Mouse (Mus musculus) thymus, adult 2 months (tissue): Measurements from ENCODE around the gene Ebf1.

Experiments
- CTCF ChIP-seq: fragments of 200-500 bp; IDR thresholded peaks from 2 replicates; pipeline ENCODE4 v1.5.1; 2012; ENCODE audit warnings: mild to moderate bottlenecking, control low read depth, low read length, moderate library complexity, borderline replicate concordance; ENCODE audit not compliant: control insufficient read depth, poor library complexity, insufficient read depth; ENCODE audit errors: extremely low read depth
- POLR2A ChIP-seq: fragments of 200-500 bp; IDR thresholded peaks from 2 replicates; pipeline ENCODE4 v1.6.1; 2012; ENCODE audit warnings: mild to moderate bottlenecking, low read length, control low read depth, moderate library complexity; ENCODE audit not compliant: control insufficient read depth, poor library complexity, insufficient read depth; ENCODE audit errors: extremely low read depth

DNA sequence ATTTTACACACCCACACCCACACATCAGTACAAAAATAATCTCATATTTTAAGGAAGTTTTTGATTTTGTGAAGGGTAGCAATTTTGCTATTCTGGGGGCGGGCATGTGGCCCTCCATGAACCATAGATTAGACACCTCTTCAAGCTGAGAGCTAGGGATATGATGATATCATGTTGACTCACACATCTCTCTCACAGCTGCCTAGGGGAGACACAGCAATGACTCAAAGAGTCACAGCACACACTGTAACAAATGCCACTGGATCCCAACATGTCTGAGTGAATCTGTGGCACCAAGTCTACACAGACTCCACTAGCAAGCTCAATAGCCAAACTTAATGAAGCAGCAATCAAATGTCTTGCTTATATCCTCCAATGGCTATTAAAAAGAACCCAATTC is 395.0 kb downstream of the Ebf1 start:
- TF ChIP-seq CTCF (no peak), POLR2A (no peak)
